Mouse (Mus musculus): ENCODE results near the gene Klhl41. TPM values are rescaled to one million over a fixed set of nuclear protein-coding genes. Genes with fewer than 3 reads are reported as not detected.
"Not testable (repeated sequence)": the region's sequence is repeated elsewhere in the genome, so short reads cannot be mapped to it uniquely, and the experiment has no call there.

Gene Klhl41
- polyA plus RNA-seq, 1 experiment from 2014 or later, result 0.20 TPM

DNA sequence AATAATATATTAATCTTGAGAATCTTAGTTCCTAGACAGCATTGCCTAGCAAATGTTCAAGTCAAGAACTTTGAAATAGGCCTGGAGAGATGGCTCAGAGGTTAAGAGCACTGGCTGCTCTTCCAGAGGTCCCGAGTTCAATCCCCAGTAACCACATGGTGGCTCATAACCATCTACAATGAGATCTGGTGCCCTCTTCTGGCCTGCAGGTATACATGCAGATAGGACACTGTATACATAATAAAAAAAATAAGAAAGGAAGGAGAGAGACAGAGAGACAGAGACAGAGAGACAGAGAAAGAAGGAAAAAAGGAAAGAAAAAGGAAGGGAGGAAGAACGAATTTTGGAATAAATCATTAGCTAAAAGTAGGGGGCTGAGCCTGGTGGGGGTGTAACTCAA, 6.8 kb downstream of the Klhl41 start:
- no peak overlapping the region for H3K4me3 ChIP-seq (replicated peaks; ENCODE audit: low read depth, low read length)
- no peaks in the 10 kb centered on the region for H3K27me3 ChIP-seq (ENCODE audit: insufficient read depth, low read length)
- WGBS, result 58% methylated on average over 2 of the region's 2 CpGs
- H3K4me2 ChIP-seq (ENCODE audit: low read length), result no peak overlapping the region
- no peaks in the 10 kb centered on the region for H3K9me3 ChIP-seq (replicated peaks; ENCODE audit: low read length)
- H3K9ac ChIP-seq (ENCODE audit: low read depth, low read length), result no peak overlapping the region
- DNase-seq (ENCODE audit: low spot score) (peak; percentile 18), ATAC-seq (replicated peaks; ENCODE audit: low FRiP score, low read depth) (no peak)
- peak; percentile 66 for TF ChIP-seq CTCF (IDR thresholded peaks at IDR 0.05; ENCODE audit: low read depth)
- no peaks in the 10 kb centered on the region for H3K36me3 ChIP-seq (ENCODE audit: insufficient read depth, low read length)
- H3K4me1 ChIP-seq (replicated peaks; ENCODE audit: insufficient read depth, low read length), result no peaks in the 10 kb centered on the region
- no peak overlapping the region for H3K27ac ChIP-seq

DNA sequence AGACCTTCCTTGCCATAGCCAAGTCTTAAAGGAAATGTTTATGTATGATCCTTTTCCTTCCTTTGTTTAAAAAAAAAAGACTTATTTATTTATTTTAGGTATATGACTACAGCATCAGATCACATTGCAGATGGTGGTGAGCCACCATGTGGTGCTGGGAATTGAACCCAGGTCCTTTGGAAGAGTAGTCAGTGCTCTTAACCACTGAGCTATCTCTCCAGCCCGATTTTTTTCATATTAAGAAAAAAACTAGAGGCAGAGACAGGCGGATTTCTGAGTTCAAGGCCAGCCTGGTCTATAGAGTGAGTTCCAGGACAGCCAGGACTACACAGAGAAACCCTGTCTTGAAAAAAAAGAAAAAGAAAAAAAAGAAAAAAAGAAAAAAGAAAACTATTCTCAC, 7.3 kb downstream of the Klhl41 start:
- H3K27ac ChIP-seq; H3K4me3 ChIP-seq (replicated peaks; ENCODE audit: low read depth, low read length); H3K36me3 ChIP-seq (ENCODE audit: insufficient read depth, low read length); H3K27me3 ChIP-seq (ENCODE audit: insufficient read depth, low read length); ATAC-seq (replicated peaks; ENCODE audit: low FRiP score, low read depth); H3K9me3 ChIP-seq (replicated peaks; ENCODE audit: low read length); DNase-seq (ENCODE audit: low spot score); H3K4me2 ChIP-seq (ENCODE audit: low read length); H3K4me1 ChIP-seq (replicated peaks; ENCODE audit: insufficient read depth, low read length); H3K9ac ChIP-seq (ENCODE audit: low read depth, low read length): not testable (repeated sequence)
- 85% methylated on average over 2 of the region's 2 CpGs for WGBS

DNA sequence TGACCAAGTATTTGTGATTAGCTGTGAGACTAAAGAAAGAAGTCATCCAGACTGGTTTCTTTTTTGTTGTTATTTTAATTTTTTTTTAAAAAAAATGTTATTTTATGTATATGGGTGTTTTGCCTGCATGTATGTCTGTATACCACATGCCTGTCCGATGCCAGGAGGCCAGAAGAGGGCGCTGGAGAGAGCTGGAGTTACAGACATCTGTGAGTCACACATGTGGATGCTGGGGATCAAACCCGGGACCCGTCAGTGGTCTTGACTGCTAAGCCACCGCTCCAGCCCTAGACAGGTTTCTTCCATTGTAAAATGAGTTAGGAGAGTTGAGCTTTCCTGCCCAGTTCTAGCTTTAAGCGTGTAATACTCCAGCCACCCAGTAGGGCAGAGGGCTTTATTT, 10.1 kb downstream of the Klhl41 start:
- Histone ChIP-seq H3K9ac (ENCODE audit: low read depth, low read length) (no peak overlapping the region), H3K9me3 (replicated peaks; ENCODE audit: low read length) (no peaks in the 10 kb centered on the region), H3K27ac (no peak overlapping the region), H3K4me2 (ENCODE audit: low read length) (no peak overlapping the region), H3K4me1 (replicated peaks; ENCODE audit: insufficient read depth, low read length) (no peaks in the 10 kb centered on the region), H3K27me3 (ENCODE audit: insufficient read depth, low read length) (no peaks in the 10 kb centered on the region), H3K4me3 (replicated peaks; ENCODE audit: low read depth, low read length) (no peak overlapping the region), H3K36me3 (ENCODE audit: insufficient read depth, low read length) (no peaks in the 10 kb centered on the region)
- no peak for TF ChIP-seq CTCF (IDR thresholded peaks at IDR 0.05; ENCODE audit: low read depth)
- 59% methylated on average over 6 of the region's 6 CpGs for WGBS
- no peak for ATAC-seq (replicated peaks; ENCODE audit: low FRiP score, low read depth)
- no peak for DNase-seq (ENCODE audit: low spot score)

DNA sequence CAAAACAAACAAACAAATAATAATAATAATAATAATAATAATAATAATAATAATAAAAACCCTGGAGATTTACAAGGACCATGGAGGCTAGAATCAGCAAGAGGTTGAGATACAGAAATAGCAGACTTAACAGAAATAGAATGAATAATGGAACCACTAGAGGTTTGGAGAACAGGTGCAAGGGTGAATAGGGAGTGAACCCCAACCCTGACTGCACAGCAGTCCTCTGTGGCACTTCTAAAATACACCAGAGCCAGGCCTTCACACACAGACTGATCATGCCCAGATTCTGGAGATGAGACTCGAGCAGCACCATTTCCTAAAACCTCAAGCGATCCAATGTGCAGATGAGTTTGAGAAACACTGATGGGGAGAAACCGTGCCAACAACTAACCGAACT, 12.0 kb downstream of the Klhl41 start:
- TF ChIP-seq CTCF (IDR thresholded peaks at IDR 0.05; ENCODE audit: low read depth), result no peak
- Histone ChIP-seq H3K27me3 (ENCODE audit: insufficient read depth, low read length) (no peaks in the 10 kb centered on the region), H3K4me1 (replicated peaks; ENCODE audit: insufficient read depth, low read length) (no peaks in the 10 kb centered on the region), H3K4me3 (replicated peaks; ENCODE audit: low read depth, low read length) (no peak overlapping the region), H3K27ac (no peak overlapping the region), H3K9me3 (replicated peaks; ENCODE audit: low read length) (no peaks in the 10 kb centered on the region), H3K36me3 (ENCODE audit: insufficient read depth, low read length) (no peaks in the 10 kb centered on the region), H3K4me2 (ENCODE audit: low read length) (no peak overlapping the region), H3K9ac (ENCODE audit: low read depth, low read length) (no peak overlapping the region)
- 89% methylated on average over 4 of the region's 4 CpGs for WGBS
- DNase-seq (ENCODE audit: low spot score), result no peak
- ATAC-seq (replicated peaks; ENCODE audit: low FRiP score, low read depth), result no peak

GRCm38 (mm10) chr2:69683036-69683805, 13.3 kb downstream of the Klhl41 start:
- Histone ChIP-seq H3K4me1 (replicated peaks; ENCODE audit: insufficient read depth, low read length) (no peaks in the 10 kb centered on the region), H3K4me2 (ENCODE audit: low read length) (no peak overlapping the region), H3K9ac (ENCODE audit: low read depth, low read length) (no peak overlapping the region), H3K4me3 (replicated peaks; ENCODE audit: low read depth, low read length) (no peak overlapping the region), H3K9me3 (replicated peaks; ENCODE audit: low read length) (no peaks in the 10 kb centered on the region), H3K27me3 (ENCODE audit: insufficient read depth, low read length) (no peaks in the 10 kb centered on the region), H3K27ac (no peak overlapping the region), H3K36me3 (ENCODE audit: insufficient read depth, low read length) (no peaks in the 10 kb centered on the region)
- TF ChIP-seq CTCF (IDR thresholded peaks at IDR 0.05; ENCODE audit: low read depth), result no peak
- ATAC-seq (replicated peaks; ENCODE audit: low FRiP score, low read depth) (no peak), DNase-seq (ENCODE audit: low spot score) (no peak)
- 85% methylated on average over 13 of the region's 13 CpGs for WGBS

GRCm38 (mm10) chr2:69684488-69684887, 14.6 kb downstream of the Klhl41 start:
- Histone ChIP-seq H3K9me3 (replicated peaks; ENCODE audit: low read length) (no peaks in the 10 kb centered on the region), H3K27me3 (ENCODE audit: insufficient read depth, low read length) (no peaks in the 10 kb centered on the region), H3K4me3 (replicated peaks; ENCODE audit: low read depth, low read length) (no peak overlapping the region), H3K9ac (ENCODE audit: low read depth, low read length) (no peak overlapping the region), H3K4me2 (ENCODE audit: low read length) (no peak overlapping the region), H3K4me1 (replicated peaks; ENCODE audit: insufficient read depth, low read length) (no peaks in the 10 kb centered on the region), H3K27ac (no peak overlapping the region), H3K36me3 (ENCODE audit: insufficient read depth, low read length) (no peaks in the 10 kb centered on the region)
- 91% methylated on average over 3 of the region's 3 CpGs for WGBS
- ATAC-seq (replicated peaks; ENCODE audit: low FRiP score, low read depth) (no peak), DNase-seq (ENCODE audit: low spot score) (no peak)
- no peak for TF ChIP-seq CTCF (IDR thresholded peaks at IDR 0.05; ENCODE audit: low read depth)

DNA sequence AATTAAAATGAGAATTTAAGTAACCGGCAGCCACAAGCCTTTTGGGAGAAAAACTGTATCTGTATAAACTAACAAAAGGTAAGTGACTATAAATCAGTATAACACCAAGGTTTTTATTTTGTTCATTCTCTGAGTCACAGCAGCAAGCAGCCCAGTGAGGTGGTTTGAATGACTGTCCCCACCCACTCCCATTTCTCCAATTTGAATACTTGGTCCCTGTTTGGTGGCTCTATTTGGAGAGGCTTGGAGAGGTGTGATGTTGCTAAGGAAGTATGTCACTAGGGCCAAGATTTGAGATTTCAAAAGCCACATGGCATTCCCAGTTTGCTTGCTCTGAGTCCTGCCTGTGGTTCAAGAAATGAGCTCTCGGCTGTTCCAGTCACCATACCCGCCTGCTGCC, 20.3 kb downstream of the Klhl41 start:
- Histone ChIP-seq H3K9me3 (replicated peaks; ENCODE audit: low read length) (no peaks in the 10 kb centered on the region), H3K27me3 (ENCODE audit: insufficient read depth, low read length) (no peaks in the 10 kb centered on the region), H3K4me3 (replicated peaks; ENCODE audit: low read depth, low read length) (no peak overlapping the region), H3K36me3 (ENCODE audit: insufficient read depth, low read length) (peaks cover 32% of the 10 kb centered on the region; the same call in 1 of the 2 replicates), H3K9ac (ENCODE audit: low read depth, low read length) (no peak overlapping the region), H3K27ac (no peak overlapping the region), H3K4me2 (ENCODE audit: low read length) (no peak overlapping the region), H3K4me1 (replicated peaks; ENCODE audit: insufficient read depth, low read length) (no peaks in the 10 kb centered on the region)
- 95% methylated on average over 3 of the region's 3 CpGs for WGBS
- DNase-seq (ENCODE audit: low spot score), result no peak
- ATAC-seq (replicated peaks; ENCODE audit: low FRiP score, low read depth), result no peak
- no peak for TF ChIP-seq CTCF (IDR thresholded peaks at IDR 0.05; ENCODE audit: low read depth)

Data from kidney, postnatal 0 days (tissue).